7 mouse cellular contexts compared by ENCODE assay signal in genomic region chr17:25833961-25834594, GRCm38 (mm10). TPM values are rescaled to one million over a fixed set of nuclear protein-coding genes. Genes with fewer than 3 reads are reported as not detected.
DNase-seq lines count a peak whose midpoint lies in the region; ATAC-seq and TF ChIP-seq lines count a peak whose summit lies in the region.

No protein-coding gene starts in this region.

- H3K9me3 ChIP-seq in ES-E14 (ENCODE audit: control insufficient read depth, insufficient read depth, low read depth, low read length): no peaks in the 10 kb centered on the region
- H3K9me3 ChIP-seq in hindbrain, embryonic 10.5 days: no peaks in the 10 kb centered on the region
- H3K9me3 ChIP-seq in limb, embryonic 14.5 days (ENCODE audit: control insufficient read depth, low read length): no peaks in the 10 kb centered on the region
- H3K9me3 ChIP-seq in neural tube, embryonic 15.5 days (replicated peaks): no peaks in the 10 kb centered on the region

- 62% methylated on average over 6 of the region's 6 CpGs for WGBS in hindbrain, embryonic 10.5 days
- WGBS in limb, embryonic 14.5 days: 34% methylated on average over 6 of the region's 6 CpGs
- 49% methylated on average over 6 of the region's 6 CpGs for WGBS in neural tube, embryonic 15.5 days

- H3K27me3 ChIP-seq in hindbrain, embryonic 10.5 days (ENCODE audit: insufficient read depth, poor library complexity, severe bottlenecking): no peaks in the 10 kb centered on the region
- no peaks in the 10 kb centered on the region for H3K27me3 ChIP-seq in limb, embryonic 14.5 days (ENCODE audit: control insufficient read depth, insufficient read depth, low read length)
- H3K27me3 ChIP-seq in neural tube, embryonic 15.5 days (replicated peaks): no peaks in the 10 kb centered on the region

- no peak for TF ChIP-seq CTCF in bone marrow macrophage, adult 2 months (IDR thresholded peaks at IDR 0.05; ENCODE audit: low read depth, low read length)

- TF ChIP-seq POLR2A in bone marrow macrophage, adult 2 months (IDR thresholded peaks at IDR 0.05; ENCODE audit: borderline replicate concordance, low read depth, low read length): no peak
- TF ChIP-seq POLR2A in limb, embryonic 14.5 days (IDR thresholded peaks at IDR 0.05; ENCODE audit: borderline replicate concordance, extremely low read depth, insufficient read depth, insufficient read length): no peak

- peak overlapping the region; percentile 91 for H3K9ac ChIP-seq in ES-E14 (ENCODE audit: insufficient read depth, low read depth, low read length, poor library complexity, severe bottlenecking)
- H3K9ac ChIP-seq in limb, embryonic 14.5 days (ENCODE audit: low read depth, low read length, severe bottlenecking): peak overlapping the region; percentile 77
- H3K9ac ChIP-seq in neural tube, embryonic 15.5 days (replicated peaks): peak overlapping the region; percentile 92

- ATAC-seq in limb, embryonic 14.5 days (ENCODE audit: low FRiP score, low read depth): no peak
- no peak for ATAC-seq in neural tube, embryonic 15.5 days (ENCODE audit: low FRiP score)

- H3K36me3 ChIP-seq in ES-E14 (ENCODE audit: control insufficient read depth, insufficient read depth, low read length, poor library complexity, severe bottlenecking): peaks cover 46% of the 10 kb centered on the region
- H3K36me3 ChIP-seq in hindbrain, embryonic 10.5 days: peaks cover 60% of the 10 kb centered on the region
- peaks cover 42% of the 10 kb centered on the region for H3K36me3 ChIP-seq in limb, embryonic 14.5 days (ENCODE audit: control insufficient read depth, insufficient read depth, low read length)
- H3K36me3 ChIP-seq in neural tube, embryonic 15.5 days: peaks cover 38% of the 10 kb centered on the region

- peaks cover 2 to 26% of the 10 kb centered on the region in 2 experiments; a peak in 1 of 4 replicates for H3K4me1 ChIP-seq in ES-E14 (ENCODE audit: control insufficient read depth in 2 of 2, insufficient read depth in 2 of 2, low read length in 2 of 2, poor library complexity in 1 of 2)
- peaks cover 14% of the 10 kb centered on the region for H3K4me1 ChIP-seq in bone marrow macrophage, adult 2 months (ENCODE audit: control insufficient read depth, insufficient read depth, low read length)
- peaks cover 90% of the 10 kb centered on the region for H3K4me1 ChIP-seq in hindbrain, embryonic 10.5 days (replicated peaks)
- H3K4me1 ChIP-seq in limb, embryonic 14.5 days (ENCODE audit: control insufficient read depth, insufficient read depth, low read length): peaks cover 52% of the 10 kb centered on the region
- peaks cover 86% of the 10 kb centered on the region for H3K4me1 ChIP-seq in neural tube, embryonic 15.5 days

- no peak for DNase-seq in ES-E14 (ENCODE audit: low read depth, low spot score)
- DNase-seq in hindbrain, embryonic 10.5 days (ENCODE audit: low spot score): no peak
- DNase-seq in limb, embryonic 14.5 days (ENCODE audit: low spot score): no peak
- no peak for DNase-seq in urinary bladder, postnatal 10 days (ENCODE audit: low spot score)
- no peak for DNase-seq in embryo, embryonic 10 days (ENCODE audit: low spot score)

- peak overlapping the region; percentile 83 to 97 for H3K4me3 ChIP-seq in ES-E14 (ENCODE audit: insufficient read depth in 1 of 2, low read depth in 1 of 2, low read length in 2 of 2, poor library complexity in 1 of 2, severe bottlenecking in 1 of 2)
- peak overlapping the region; percentile 92 for H3K4me3 ChIP-seq in bone marrow macrophage, adult 2 months (ENCODE audit: insufficient read depth, low read length)
- peak overlapping the region; percentile 73 for H3K4me3 ChIP-seq in hindbrain, embryonic 10.5 days
- peak overlapping the region; percentile 85 for H3K4me3 ChIP-seq in limb, embryonic 14.5 days (replicated peaks; ENCODE audit: low read length)
- peak overlapping the region; percentile 92 for H3K4me3 ChIP-seq in neural tube, embryonic 15.5 days (replicated peaks)

- in situ Hi-C loops in ES-E14 (cut with MboI; ENCODE audit: low sequenced_read_pairs in 2 of 2, unreplicated experiment in 2 of 2): no loop called here

- no peak overlapping the region for H3K27ac ChIP-seq in ES-E14 (ENCODE audit: insufficient read depth, low read depth, low read length, poor library complexity, severe bottlenecking)
- H3K27ac ChIP-seq in bone marrow macrophage, adult 2 months (ENCODE audit: insufficient read depth, low read depth, low read length): peak overlapping the region; percentile 99
- H3K27ac ChIP-seq in hindbrain, embryonic 10.5 days: peak overlapping the region; percentile 97
- H3K27ac ChIP-seq in limb, embryonic 14.5 days (replicated peaks; ENCODE audit: low read depth, low read length): peak overlapping the region; percentile 89; the same call in 1 of the 2 replicates
- H3K27ac ChIP-seq in neural tube, embryonic 15.5 days (replicated peaks): peak overlapping the region; percentile 99

- peak overlapping the region; percentile 91 for H3K4me2 ChIP-seq in limb, embryonic 14.5 days (replicated peaks; ENCODE audit: low read depth, low read length, severe bottlenecking)
- peak overlapping the region; percentile 98 for H3K4me2 ChIP-seq in neural tube, embryonic 15.5 days

TF ChIP-seq in ES-E14, 5 proteins besides CTCF, POLR2A, EP300 and RAD21:
- TF ChIP-seq ZNF384 (IDR thresholded peaks at IDR 0.05; ENCODE audit: low read depth, low read length) (no peak), MAFK (IDR thresholded peaks at IDR 0.05; ENCODE audit: insufficient read depth, low read depth, low read length) (no peak), CHD2 (IDR thresholded peaks at IDR 0.05; ENCODE audit: low read depth, low read length) (no peak), ZC3H11A (IDR thresholded peaks at IDR 0.05; ENCODE audit: borderline replicate concordance, low read depth, low read length) (no peak)

RNA-seq across cellular contexts. Expression of gene Stub1, which starts 0.9 kb away (rescaled TPM):
- 161 and 176 TPM in 2 replicates for total RNA-seq in ES-E14 (2012; rRNA removed)
- 84.9 and 89.7 TPM in 2 replicates for polyA plus RNA-seq in bone marrow macrophage, adult 2 months (2012; ENCODE audit: insufficient read depth, insufficient read length, missing spikeins)
- 360 and 390 TPM in 2 replicates for polyA plus RNA-seq in hindbrain, embryonic 10.5 days (2016; fragmentation: Nextera tagmentation; extraction: Ambion mirVana)
- 335 and 338 TPM in 2 replicates for polyA plus RNA-seq in limb, embryonic 14.5 days (2012; rRNA removed)
- 349 and 350 TPM in 2 replicates for polyA plus RNA-seq in limb, embryonic 14.5 days (2014; fragmentation: Nextera tagmentation; extraction: Ambion mirVana)
- 380 TPM in 2 replicates for polyA plus RNA-seq in neural tube, embryonic 15.5 days (2015; fragmentation: Nextera tagmentation; extraction: Ambion mirVana)

RNA-seq across cellular contexts. Expression of gene Rhbdl1, which starts 3.0 kb away (rescaled TPM):
- 1.1 and 2.6 TPM in 2 replicates for total RNA-seq in ES-E14 (2012; rRNA removed)
- 1.6 and 3.7 TPM in 2 replicates for polyA plus RNA-seq in bone marrow macrophage, adult 2 months (2012; ENCODE audit: insufficient read depth, insufficient read length, missing spikeins)
- 1.7 and 3.1 TPM in 2 replicates for polyA plus RNA-seq in hindbrain, embryonic 10.5 days (2016; fragmentation: Nextera tagmentation; extraction: Ambion mirVana)
- 11.7 and 12.9 TPM in 2 replicates for polyA plus RNA-seq in limb, embryonic 14.5 days (2012; rRNA removed)
- polyA plus RNA-seq in limb, embryonic 14.5 days (2014; fragmentation: Nextera tagmentation; extraction: Ambion mirVana): 1.9 and 2.3 TPM in 2 replicates
- polyA plus RNA-seq in neural tube, embryonic 15.5 days (2015; fragmentation: Nextera tagmentation; extraction: Ambion mirVana): 45.9 and 56.9 TPM in 2 replicates

RNA-seq across cellular contexts. Expression of gene Jmjd8, which starts 5.4 kb away (rescaled TPM):
- 25.1 and 46.4 TPM in 2 replicates for total RNA-seq in ES-E14 (2012; rRNA removed)
- 16.3 and 18.0 TPM in 2 replicates for polyA plus RNA-seq in bone marrow macrophage, adult 2 months (2012; ENCODE audit: insufficient read depth, insufficient read length, missing spikeins)
- 51.5 and 64.3 TPM in 2 replicates for polyA plus RNA-seq in hindbrain, embryonic 10.5 days (2016; fragmentation: Nextera tagmentation; extraction: Ambion mirVana)
- polyA plus RNA-seq in limb, embryonic 14.5 days (2012; rRNA removed): 64.4 and 79.2 TPM in 2 replicates
- 41.5 and 46.3 TPM in 2 replicates for polyA plus RNA-seq in limb, embryonic 14.5 days (2014; fragmentation: Nextera tagmentation; extraction: Ambion mirVana)
- 48.5 and 49.8 TPM in 2 replicates for polyA plus RNA-seq in neural tube, embryonic 15.5 days (2015; fragmentation: Nextera tagmentation; extraction: Ambion mirVana)

RNA-seq across cellular contexts. Expression of gene Gm20683, which starts 7.5 kb away (rescaled TPM):
- total RNA-seq in ES-E14 (2012; rRNA removed): 2.0 and 2.7 TPM in 2 replicates
- polyA plus RNA-seq in bone marrow macrophage, adult 2 months (2012; ENCODE audit: insufficient read depth, insufficient read length, missing spikeins): 1.5 TPM in 1 of 2 replicates, not detected in the other
- polyA plus RNA-seq in hindbrain, embryonic 10.5 days (2016; fragmentation: Nextera tagmentation; extraction: Ambion mirVana): 1.5 and 3.1 TPM in 2 replicates
- 13.0 and 19.4 TPM in 2 replicates for polyA plus RNA-seq in limb, embryonic 14.5 days (2012; rRNA removed)
- 2.2 and 2.5 TPM in 2 replicates for polyA plus RNA-seq in limb, embryonic 14.5 days (2014; fragmentation: Nextera tagmentation; extraction: Ambion mirVana)
- polyA plus RNA-seq in neural tube, embryonic 15.5 days (2015; fragmentation: Nextera tagmentation; extraction: Ambion mirVana): 11.6 and 14.6 TPM in 2 replicates

RNA-seq across cellular contexts. Expression of gene Rhot2, which starts 10.6 kb away (rescaled TPM):
- total RNA-seq in ES-E14 (2012; rRNA removed): 36.8 and 52.6 TPM in 2 replicates
- 30.8 and 35.1 TPM in 2 replicates for polyA plus RNA-seq in bone marrow macrophage, adult 2 months (2012; ENCODE audit: insufficient read depth, insufficient read length, missing spikeins)
- polyA plus RNA-seq in hindbrain, embryonic 10.5 days (2016; fragmentation: Nextera tagmentation; extraction: Ambion mirVana): 18.8 and 28.5 TPM in 2 replicates
- polyA plus RNA-seq in limb, embryonic 14.5 days (2012; rRNA removed): 101 and 126 TPM in 2 replicates
- 10.6 and 16.9 TPM in 2 replicates for polyA plus RNA-seq in limb, embryonic 14.5 days (2014; fragmentation: Nextera tagmentation; extraction: Ambion mirVana)
- polyA plus RNA-seq in neural tube, embryonic 15.5 days (2015; fragmentation: Nextera tagmentation; extraction: Ambion mirVana): 17.8 and 23.0 TPM in 2 replicates
